Mouse (Mus musculus) olfactory bulb, adult 2 months (tissue): Measurements from ENCODE around the gene Syngr1.

Experiments
- CTCF ChIP-seq: fragments of 200-500 bp; IDR thresholded peaks from 2 replicates; pipeline ENCODE4 v1.5.1; 2012; ENCODE audit warnings: low read depth, mild to moderate bottlenecking, low read length, moderate library complexity; ENCODE audit not compliant: insufficient read depth
- POLR2A ChIP-seq: fragments of 200-500 bp; IDR thresholded peaks from 2 replicates; pipeline ENCODE4 v1.6.1; 2012; ENCODE audit warnings: mild to moderate bottlenecking, low read depth, low read length, moderate library complexity; ENCODE audit not compliant: insufficient read depth

DNA sequence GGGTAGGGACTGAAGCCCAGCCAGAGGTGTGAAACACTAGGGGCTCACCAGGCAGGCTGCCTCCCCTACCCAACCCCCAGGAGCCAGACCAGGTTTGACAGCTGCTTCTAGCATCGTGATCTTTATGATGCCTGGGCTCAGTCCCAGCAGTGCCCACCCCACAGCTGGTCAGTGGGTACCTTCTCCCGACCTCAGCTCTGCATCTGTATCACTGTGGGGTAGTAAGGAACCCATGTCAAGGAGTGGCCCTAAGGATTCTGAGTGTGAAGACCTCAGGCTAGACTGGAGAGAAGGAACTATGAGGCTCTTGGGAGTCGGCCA, 15.8 kb upstream of the Syngr1 start:
- TF ChIP-seq POLR2A (no peak), CTCF (no peak)
